Mouse (Mus musculus) ZHBTc4 (cell line): Measurements from ENCODE around the gene H2al1i.
"Not testable (repeated sequence)": the region's sequence is repeated elsewhere in the genome, so short reads cannot be mapped to it uniquely, and the experiment has no call there.

ENCODE experiments used
- DNase-seq: peaks from one replicate; pipeline ENCODE4 v3.0.0-alpha.2; 2011; ENCODE audit warnings: low read depth, low spot score

Gene H2al1i

DNA sequence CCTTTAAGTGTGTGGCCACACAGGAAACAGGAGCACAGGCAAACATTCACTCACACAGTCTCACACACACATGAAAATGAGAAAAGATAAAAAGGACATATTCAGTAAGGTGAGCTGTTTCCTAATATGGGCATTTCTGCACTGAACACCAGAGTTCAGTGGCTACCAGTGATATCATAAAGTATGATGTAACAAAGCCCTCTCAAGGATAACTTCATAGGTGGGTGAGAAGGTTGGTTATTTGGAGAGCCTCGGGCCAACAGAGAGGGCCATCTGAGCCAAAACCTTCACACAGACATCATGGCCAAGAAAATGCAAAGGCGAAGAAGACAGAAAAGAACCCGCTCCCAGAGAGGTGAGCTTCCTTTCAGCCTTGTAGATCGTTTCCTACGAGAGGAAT is at the start of gene H2al1i:
H2al1i (plus strand) TSS at position 301 of the 400 bp plus-strand sequence.
- DNase-seq: not testable (repeated sequence)

DNA sequence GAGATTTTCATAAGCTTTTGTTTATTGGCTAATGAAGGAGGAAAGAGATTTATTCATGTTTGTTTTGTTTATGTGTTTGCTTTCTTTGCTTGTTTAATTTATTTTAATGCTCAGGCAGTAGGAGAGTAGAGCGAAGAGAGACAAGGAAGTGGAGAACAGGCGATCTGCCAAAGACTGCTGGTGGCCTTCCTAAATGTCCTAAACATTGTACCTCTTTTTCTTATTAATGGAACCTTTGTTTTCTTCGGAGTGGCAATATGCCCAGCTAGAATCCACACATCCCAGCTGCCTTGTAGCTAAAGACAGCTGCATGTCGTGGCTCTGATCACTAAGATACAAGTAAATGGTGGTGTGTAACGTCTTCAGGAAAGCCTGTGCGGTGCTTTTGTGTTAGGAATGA is 47.4 kb upstream of the H2al1i start:
- no peak for DNase-seq

DNA sequence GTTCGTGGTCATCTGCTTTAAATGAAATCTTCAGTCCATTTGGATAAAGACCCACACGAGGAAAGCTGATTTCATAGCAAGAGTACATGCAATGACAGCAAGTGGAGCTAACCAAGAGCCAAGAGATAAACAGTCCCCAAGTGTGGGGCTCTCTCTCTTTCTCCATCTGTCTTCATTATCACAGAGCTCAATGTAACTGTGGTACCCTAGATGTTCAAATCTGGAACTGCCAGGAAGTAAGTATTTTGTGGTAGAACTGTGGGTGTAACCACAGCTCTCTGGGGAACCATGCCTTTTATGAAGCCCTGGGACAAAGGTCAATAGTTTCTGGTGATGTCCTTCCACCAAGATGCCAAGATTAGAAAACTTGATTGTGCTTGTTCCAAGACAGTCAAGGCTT is 43.7 kb upstream of the H2al1i start:
- DNase-seq: no peak

DNA sequence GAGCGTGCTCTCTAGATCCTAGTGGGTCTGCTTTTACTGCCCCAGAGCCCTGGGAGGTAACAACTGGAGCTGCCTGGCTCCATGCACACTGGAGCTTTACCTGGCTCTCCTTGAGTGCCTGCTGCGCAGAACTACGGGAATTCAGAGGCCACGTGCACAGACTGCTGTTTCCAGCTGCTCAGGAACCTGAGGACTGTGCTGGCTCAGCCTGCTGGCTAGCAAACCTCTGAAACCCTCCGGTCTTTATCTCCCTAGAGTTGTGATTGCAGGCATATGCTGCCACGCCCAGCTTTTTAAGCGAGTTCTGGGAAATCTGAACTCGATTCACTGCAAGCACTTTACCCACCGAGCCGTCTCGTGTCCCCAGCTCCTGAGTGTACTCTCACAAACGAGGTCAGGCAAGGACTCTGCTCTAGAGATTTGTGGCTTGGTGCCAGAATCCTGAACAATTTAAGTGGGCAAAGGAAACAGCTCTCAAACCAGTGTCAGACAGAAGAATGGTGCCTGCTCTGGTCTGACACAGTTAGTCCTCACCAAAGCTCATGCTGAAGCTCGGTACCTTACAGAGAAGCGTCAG is 36.1 kb upstream of the H2al1i start:
- peak; percentile 2 for DNase-seq

DNA sequence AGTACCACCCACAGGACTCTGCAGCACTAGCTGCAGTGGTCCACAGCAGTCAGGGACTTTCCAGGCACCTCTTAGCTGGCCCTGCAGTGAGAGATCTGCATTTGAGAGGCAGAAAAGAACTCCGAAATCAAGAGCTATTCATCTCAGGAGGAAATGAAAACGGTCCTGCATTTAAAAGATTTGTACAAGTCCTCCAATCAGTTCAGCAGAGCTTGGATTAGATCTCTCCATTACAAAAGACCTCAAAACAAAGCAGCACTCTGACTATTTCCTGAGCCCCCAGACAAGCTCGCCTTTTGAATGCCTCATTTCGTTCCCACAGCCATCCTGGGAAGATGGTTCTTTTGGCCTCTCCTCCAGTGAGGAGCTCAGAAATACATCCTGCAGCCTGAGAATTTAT is 35.2 kb upstream of the H2al1i start:
- peak; percentile 59 for DNase-seq

DNA sequence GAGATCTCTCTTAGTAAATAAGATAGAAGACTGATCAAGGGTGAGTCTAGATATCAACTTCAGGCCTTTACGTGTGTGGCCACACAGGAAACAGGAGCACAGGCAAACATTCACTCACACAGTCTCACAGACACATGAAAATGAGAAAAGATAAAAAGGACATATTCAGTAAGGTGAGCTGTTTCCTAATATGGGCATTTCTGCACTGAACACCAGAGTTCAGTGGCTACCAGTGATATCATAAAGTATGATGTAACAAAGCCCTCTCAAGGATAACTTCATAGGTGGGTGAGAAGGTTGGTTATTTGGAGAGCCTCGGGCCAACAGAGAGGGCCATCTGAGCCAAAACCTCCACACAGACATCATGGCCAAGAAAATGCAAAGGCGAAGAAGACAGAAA is 25.5 kb upstream of the H2al1i start, which contains the start of gene H2al1a:
H2al1a (plus strand) TSS at position 301 of the 400 bp plus-strand sequence.
- not testable (repeated sequence) for DNase-seq

DNA sequence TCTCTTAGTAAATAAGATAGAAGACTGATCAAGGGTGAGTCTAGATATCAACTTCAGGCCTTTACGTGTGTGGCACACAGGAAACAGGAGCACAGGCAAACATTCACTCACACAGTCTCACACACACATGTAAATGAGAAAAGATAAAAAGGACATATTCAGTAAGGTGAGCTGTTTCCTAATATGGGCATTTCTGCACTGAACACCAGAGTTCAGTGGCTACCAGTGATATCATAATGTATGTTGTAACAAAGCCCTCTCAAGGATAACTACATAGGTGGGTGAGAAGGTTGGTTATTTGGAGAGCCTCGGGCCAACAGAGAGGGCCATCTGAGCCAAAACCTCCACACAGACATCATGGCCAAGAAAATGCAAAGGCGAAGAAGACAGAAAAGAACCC is 22.3 kb upstream of the H2al1i start, which contains the start of gene H2al1b:
H2al1b (plus strand) TSS at position 301 of the 400 bp plus-strand sequence.
- not testable (repeated sequence) for DNase-seq

DNA sequence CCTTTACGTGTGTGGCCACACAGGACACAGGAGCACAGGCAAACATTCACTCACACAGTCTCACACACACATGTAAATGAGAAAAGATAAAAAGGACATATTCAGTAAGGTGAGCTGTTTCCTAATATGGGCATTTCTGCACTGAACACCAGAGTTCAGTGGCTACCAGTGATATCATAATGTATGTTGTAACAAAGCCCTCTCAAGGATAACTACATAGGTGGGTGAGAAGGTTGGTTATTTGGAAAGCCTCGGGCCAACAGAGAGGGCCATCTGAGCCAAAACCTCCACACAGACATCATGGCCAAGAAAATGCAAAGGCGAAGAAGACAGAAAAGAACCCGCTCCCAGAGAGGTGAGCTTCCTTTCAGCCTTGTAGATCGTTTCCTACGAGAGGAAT is 19.1 kb upstream of the H2al1i start, which contains the start of gene H2al1c:
H2al1c (plus strand) TSS at position 301 of the 400 bp plus-strand sequence.
- not testable (repeated sequence) for DNase-seq

DNA sequence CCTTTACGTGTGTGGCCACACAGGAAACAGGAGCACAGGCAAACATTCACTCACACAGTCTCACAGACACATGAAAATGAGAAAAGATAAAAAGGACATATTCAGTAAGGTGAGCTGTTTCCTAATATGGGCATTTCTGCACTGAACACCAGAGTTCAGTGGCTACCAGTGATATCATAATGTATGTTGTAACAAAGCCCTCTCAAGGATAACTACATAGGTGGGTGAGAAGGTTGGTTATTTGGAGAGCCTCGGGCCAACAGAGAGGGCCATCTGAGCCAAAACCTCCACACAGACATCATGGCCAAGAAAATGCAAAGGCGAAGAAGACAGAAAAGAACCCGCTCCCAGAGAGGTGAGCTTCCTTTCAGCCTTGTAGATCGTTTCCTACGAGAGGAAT is 15.9 kb upstream of the H2al1i start, which contains the start of gene H2al1d:
H2al1d (plus strand) TSS at position 301 of the 400 bp plus-strand sequence.
- DNase-seq: not testable (repeated sequence)

DNA sequence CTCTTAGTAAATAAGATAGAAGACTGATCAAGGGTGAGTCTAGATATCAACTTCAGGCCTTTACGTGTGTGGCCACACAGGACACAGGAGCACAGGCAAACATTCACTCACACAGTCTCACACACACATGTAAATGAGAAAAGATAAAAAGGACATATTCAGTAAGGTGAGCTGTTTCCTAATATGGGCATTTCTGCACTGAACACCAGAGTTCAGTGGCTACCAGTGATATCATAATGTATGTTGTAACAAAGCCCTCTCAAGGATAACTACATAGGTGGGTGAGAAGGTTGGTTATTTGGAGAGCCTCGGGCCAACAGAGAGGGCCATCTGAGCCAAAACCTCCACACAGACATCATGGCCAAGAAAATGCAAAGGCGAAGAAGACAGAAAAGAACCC is 12.8 kb upstream of the H2al1i start, which contains the start of gene H2al1e:
H2al1e (plus strand) TSS at position 301 of the 400 bp plus-strand sequence.
- not testable (repeated sequence) for DNase-seq

DNA sequence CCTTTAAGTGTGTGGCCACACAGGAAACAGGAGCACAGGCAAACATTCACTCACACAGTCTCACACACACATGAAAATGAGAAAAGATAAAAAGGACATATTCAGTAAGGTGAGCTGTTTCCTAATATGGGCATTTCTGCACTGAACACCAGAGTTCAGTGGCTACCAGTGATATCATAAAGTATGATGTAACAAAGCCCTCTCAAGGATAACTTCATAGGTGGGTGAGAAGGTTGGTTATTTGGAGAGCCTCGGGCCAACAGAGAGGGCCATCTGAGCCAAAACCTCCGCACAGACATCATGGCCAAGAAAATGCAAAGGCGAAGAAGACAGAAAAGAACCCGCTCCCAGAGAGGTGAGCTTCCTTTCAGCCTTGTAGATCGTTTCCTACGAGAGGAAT is 9.6 kb upstream of the H2al1i start, which contains the start of gene H2al1f:
H2al1f (plus strand) TSS at position 301 of the 400 bp plus-strand sequence.
- not testable (repeated sequence) for DNase-seq

DNA sequence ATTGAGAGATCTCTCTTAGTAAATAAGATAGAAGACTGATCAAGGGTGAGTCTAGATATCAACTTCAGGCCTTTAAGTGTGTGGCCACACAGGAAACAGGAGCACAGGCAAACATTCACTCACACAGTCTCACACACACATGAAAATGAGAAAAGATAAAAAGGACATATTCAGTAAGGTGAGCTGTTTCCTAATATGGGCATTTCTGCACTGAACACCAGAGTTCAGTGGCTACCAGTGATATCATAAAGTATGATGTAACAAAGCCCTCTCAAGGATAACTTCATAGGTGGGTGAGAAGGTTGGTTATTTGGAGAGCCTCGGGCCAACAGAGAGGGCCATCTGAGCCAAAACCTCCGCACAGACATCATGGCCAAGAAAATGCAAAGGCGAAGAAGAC is 6.5 kb upstream of the H2al1i start, which contains the start of gene H2al1g:
H2al1g (plus strand) TSS at position 301 of the 400 bp plus-strand sequence.
- DNase-seq: not testable (repeated sequence)

DNA sequence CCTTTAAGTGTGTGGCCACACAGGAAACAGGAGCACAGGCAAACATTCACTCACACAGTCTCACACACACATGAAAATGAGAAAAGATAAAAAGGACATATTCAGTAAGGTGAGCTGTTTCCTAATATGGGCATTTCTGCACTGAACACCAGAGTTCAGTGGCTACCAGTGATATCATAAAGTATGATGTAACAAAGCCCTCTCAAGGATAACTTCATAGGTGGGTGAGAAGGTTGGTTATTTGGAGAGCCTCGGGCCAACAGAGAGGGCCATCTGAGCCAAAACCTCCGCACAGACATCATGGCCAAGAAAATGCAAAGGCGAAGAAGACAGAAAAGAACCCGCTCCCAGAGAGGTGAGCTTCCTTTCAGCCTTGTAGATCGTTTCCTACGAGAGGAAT is 3.3 kb upstream of the H2al1i start, which contains the start of gene H2al1h:
H2al1h (plus strand) TSS at position 301 of the 400 bp plus-strand sequence.
- not testable (repeated sequence) for DNase-seq

DNA sequence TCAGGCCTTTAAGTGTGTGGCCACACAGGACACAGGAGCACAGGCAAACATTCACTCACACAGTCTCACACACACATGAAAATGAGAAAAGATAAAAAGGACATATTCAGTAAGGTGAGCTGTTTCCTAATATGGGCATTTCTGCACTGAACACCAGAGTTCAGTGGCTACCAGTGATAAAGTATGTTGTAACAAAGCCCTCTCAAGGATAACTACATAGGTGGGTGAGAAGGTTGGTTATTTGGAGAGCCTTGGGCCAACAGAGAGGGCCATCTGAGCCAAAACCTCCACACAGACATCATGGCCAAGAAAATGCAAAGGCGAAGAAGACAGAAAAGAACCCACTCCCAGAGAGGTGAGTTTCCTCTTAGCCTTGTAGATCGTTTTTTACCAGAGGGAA is 3.1 kb downstream of the H2al1i start, which contains the start of gene H2al1j:
H2al1j (plus strand) TSS at position 301 of the 400 bp plus-strand sequence.
- DNase-seq: not testable (repeated sequence)

DNA sequence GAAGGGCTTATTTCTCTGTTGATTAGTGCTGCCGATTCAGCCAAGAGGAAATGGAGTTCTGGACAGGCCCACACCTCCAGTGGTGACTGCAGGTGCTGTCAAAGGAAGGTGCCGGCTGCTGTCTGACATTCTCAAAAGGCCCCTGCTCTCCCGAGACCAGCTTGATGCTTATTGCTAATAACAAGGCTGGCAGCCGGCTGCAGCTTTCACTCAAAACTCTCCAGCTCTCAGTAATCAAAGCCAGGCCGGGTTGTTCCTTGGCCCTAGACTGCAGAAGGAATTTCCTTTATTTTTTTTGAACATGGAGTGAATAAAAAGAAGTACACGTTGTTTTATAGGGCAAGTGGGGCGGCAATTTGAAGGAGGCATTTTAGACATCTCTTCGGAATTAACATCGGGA is 21.3 kb downstream of the H2al1i start:
- DNase-seq: no peak

DNA sequence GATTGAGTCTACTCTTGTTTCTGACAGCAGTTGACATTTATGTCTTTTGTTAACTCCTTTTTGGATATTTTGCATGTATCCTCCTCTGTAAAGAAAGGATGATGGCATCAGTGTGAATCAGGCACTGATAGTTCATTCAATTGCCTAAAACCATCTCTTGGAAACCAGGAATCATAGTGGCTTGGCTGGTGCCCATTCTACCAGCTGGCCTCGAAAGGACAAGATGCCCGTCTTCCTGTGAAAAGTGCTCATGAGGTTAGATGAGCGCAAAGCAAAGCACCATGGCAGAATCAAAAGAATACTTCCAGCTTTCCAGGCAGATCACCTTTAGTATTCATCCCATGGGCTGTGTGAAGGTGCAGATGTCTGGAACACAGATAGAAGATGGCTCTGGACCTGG is 22.3 kb downstream of the H2al1i start:
- DNase-seq: no peak

DNA sequence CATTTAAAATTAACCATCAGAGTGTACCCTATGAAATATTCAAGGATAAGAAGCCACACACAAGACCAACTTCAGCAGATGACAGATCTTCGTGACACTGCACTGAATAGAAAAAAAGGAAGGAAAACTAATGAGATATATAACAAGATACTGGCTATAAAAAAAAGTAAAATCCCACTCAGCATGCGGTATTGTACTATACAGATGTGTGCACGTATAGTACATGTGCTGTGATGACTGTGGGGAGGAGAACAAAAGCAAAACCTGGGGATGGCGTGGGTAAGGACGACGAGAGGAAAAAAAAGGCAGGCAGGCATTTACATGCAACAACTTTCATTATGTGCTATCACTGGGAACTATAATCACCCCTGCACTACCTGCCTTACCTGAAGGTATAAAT is 36.4 kb downstream of the H2al1i start:
- no peak for DNase-seq

DNA sequence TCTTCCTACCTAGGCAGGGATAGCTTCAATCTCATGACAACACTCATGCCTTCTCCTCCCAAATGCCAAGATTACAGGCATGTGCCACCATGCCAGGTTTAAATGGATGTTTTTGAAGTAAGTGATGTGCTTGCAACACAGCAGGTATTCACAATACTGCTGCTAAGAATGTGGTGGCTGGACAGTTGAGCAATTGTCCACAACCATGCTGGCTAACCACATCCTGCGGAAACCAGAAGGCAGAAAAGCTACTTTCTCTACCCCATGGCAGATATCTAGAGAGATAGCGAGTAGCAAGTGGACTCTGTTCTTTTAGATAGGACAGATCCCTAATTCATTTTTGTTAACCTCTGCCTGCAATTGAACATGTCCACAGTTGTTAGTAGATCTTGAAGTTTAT is 36.8 kb downstream of the H2al1i start:
- no peak for DNase-seq

DNA sequence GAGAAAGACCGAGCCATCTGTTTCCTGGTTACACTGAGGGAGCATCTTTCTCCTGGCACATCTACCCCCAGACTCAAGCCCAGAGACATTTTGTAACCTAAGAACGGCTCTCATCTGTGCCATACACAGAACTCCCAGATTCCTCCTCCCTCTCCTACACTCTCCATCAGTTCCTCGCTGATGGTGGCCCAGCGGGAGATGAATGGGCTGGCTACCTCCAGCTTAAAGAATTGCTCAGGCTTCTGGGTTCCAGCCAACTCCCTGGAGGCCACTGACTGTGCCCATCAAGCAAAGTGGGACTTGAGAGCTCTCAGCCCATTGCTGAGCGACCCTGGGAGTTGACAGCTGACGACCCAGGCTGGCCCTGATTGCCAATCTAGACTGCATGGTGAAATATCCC is 39.4 kb downstream of the H2al1i start:
- peak; percentile 1 for DNase-seq

DNA sequence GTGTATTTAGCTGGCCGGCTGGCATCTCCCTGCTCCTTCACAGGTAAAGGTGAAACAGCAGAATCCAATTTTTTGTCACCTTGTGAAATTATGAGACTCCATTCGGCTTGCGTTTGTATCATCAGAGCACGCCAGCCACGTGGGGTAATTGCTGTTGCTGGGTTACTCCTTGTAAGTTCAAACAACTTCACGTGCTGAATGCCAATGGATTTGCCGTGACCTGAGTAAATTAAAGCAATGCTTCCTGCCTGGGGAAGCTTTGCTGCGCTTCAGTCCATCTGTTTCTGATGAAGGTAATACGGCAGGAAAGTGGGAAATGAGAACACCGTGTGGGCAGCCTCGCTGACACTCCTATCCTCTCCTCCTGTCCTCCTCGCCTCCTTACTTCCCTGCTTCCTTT is 40.7 kb downstream of the H2al1i start:
- no peak for DNase-seq
